In genomic region chr6:97855420-97856170, GRCm38 (mm10) we compare ENCODE assay signal across 11 mouse cellular contexts. TPM values are rescaled to one million over a fixed set of nuclear protein-coding genes. Genes with fewer than 3 reads are reported as not detected.
DNase-seq lines count a peak whose midpoint lies in the region; TF ChIP-seq lines count a peak whose summit lies in the region.
"Had no signal": no experiment of that assay in that cellular context is flagged by ENCODE, and none has a peak within 500 bp of the region (broad histone marks: within the 10 kb centered on the region; RNA-seq: fewer than 3 reads in every experiment).

No protein-coding gene starts in this region.

- DNase-seq in 3134 (ENCODE audit: extremely low read depth, insufficient read length, low spot score), result peak; percentile 38
- peak; percentile 65 for DNase-seq in heart, adult 8-10 months (ENCODE audit: low spot score)
- DNase-seq in layer of hippocampus, postnatal 10 days (ENCODE audit: low spot score in 2 of 2), result peak; percentile 11 to 33
- DNase-seq in embryonic facial prominence, embryonic 10.5 days (ENCODE audit: low spot score), result no peak
- no peak for DNase-seq in kidney, postnatal 25 days
- DNase-seq in c-Kit-positive CD71-positive TER-119-positive erythroid progenitor cells, embryonic 14.5 days (ENCODE audit: low spot score), result no peak
- DNase-seq: cerebellum, adult 11 months had no signal

- H3K79me3 ChIP-seq in C2C12 (ENCODE audit: low read depth), result no peaks in the 10 kb centered on the region

- H3K36me3 ChIP-seq in C2C12 (ENCODE audit: control insufficient read depth, insufficient read depth), result no peaks in the 10 kb centered on the region
- H3K36me3 ChIP-seq in embryonic facial prominence, embryonic 10.5 days (replicated peaks), result no peaks in the 10 kb centered on the region
- H3K36me3 ChIP-seq: hindbrain, embryonic 15.5 days; limb, embryonic 13.5 days; midbrain, embryonic 13.5 days had no signal

- no peak for TF ChIP-seq CTCF in C2C12 (IDR thresholded peaks at IDR 0.05; ENCODE audit: control insufficient read depth, insufficient read depth, insufficient read length)

- no peak overlapping the region for H3ac ChIP-seq in C2C12 (ENCODE audit: control insufficient read depth, insufficient read length, low read depth)

- WGBS in embryonic facial prominence, embryonic 10.5 days, result 88% methylated on average over 8 of the region's 8 CpGs

- H3K27ac ChIP-seq in embryonic facial prominence, embryonic 10.5 days (replicated peaks), result no peak overlapping the region
- H3K27ac ChIP-seq: hindbrain, embryonic 15.5 days; limb, embryonic 13.5 days; midbrain, embryonic 13.5 days had no signal

- H3K27me3 ChIP-seq in C2C12 (ENCODE audit: control insufficient read depth, insufficient read depth, insufficient read length), result no peaks in the 10 kb centered on the region
- no peaks in the 10 kb centered on the region for H3K27me3 ChIP-seq in embryonic facial prominence, embryonic 10.5 days (replicated peaks; ENCODE audit: low read depth, poor library complexity, severe bottlenecking)
- H3K27me3 ChIP-seq: hindbrain, embryonic 15.5 days; limb, embryonic 13.5 days; midbrain, embryonic 13.5 days had no signal

- H3K9me3 ChIP-seq in embryonic facial prominence, embryonic 10.5 days, result no peaks in the 10 kb centered on the region
- H3K9me3 ChIP-seq: hindbrain, embryonic 15.5 days; limb, embryonic 13.5 days; midbrain, embryonic 13.5 days had no signal

- H3K79me2 ChIP-seq in C2C12 (ENCODE audit: control insufficient read depth, insufficient read depth), result no peaks in the 10 kb centered on the region

- no peak overlapping the region for H3K4me3 ChIP-seq in C2C12 (ENCODE audit: insufficient read depth, poor library complexity, severe bottlenecking)
- H3K4me3 ChIP-seq in embryonic facial prominence, embryonic 10.5 days, result no peak overlapping the region
- H3K4me3 ChIP-seq: hindbrain, embryonic 15.5 days; limb, embryonic 13.5 days; midbrain, embryonic 13.5 days had no signal

- H3K4me1 ChIP-seq in embryonic facial prominence, embryonic 10.5 days, result no peaks in the 10 kb centered on the region
- H3K4me1 ChIP-seq: hindbrain, embryonic 15.5 days; midbrain, embryonic 13.5 days had no signal

TF ChIP-seq in C2C12, 6 proteins besides CTCF, POLR2A, EP300 and RAD21:
- no peak for TF ChIP-seq MAX (IDR thresholded peaks at IDR 0.05)
- peak; percentile 23 for TF ChIP-seq MYOD1 (IDR thresholded peaks at IDR 0.05; ENCODE audit: control insufficient read depth, insufficient read length, low read depth)

RNA-seq across cellular contexts. Expression of gene Mitf, which starts 48.7 kb away (rescaled TPM):
- polyA plus RNA-seq in C2C12 (2012; fragmentation: generic; extraction: Trizol), result 0.70 TPM
- 10 to 100 TPM; 55.0 to 63.7 (median 55.7) TPM for total RNA-seq in heart, adult 8-10 months (2022)
- total RNA-seq in layer of hippocampus, postnatal 10 days (2021), result 1 to 10 TPM; 3.7 to 3.9 TPM
- polyA plus RNA-seq in embryonic facial prominence, embryonic 10.5 days (2016; fragmentation: Nextera tagmentation; extraction: Ambion mirVana), result 2.1 and 2.6 TPM in 2 replicates

Comparison
In these comparisons a context has a peak if more than half of its experiments do, and no peak if none do; other contexts are left out.
1. DNase-seq: peak in 3134 (single experiment), heart, adult 8-10 months (single experiment) and layer of hippocampus, postnatal 10 days (2 of 2); none in embryonic facial prominence, embryonic 10.5 days (single experiment), kidney, postnatal 25 days (0 of 2) and c-Kit-positive CD71-positive TER-119-positive erythroid progenitor cells, embryonic 14.5 days (single experiment).
2. RNA of gene Mitf, which starts 48.7 kb away (total RNA-seq): 55.0 to 63.7 TPM in heart, adult 8-10 months; 3.7 to 3.9 TPM in layer of hippocampus, postnatal 10 days; every median in the first group is over 10 times any median in the second.